Mouse (Mus musculus): ENCODE data around the gene Cilp2. TPM values are rescaled to one million over a fixed set of nuclear protein-coding genes. Genes with fewer than 3 reads are reported as not detected.
A peak's percentile ranks its signal among the peaks of the same experiment; 100 is the strongest.

Cilp2 gene
- polyA plus RNA-seq, 1 experiment from 2014 or later = 4.9 TPM

DNA sequence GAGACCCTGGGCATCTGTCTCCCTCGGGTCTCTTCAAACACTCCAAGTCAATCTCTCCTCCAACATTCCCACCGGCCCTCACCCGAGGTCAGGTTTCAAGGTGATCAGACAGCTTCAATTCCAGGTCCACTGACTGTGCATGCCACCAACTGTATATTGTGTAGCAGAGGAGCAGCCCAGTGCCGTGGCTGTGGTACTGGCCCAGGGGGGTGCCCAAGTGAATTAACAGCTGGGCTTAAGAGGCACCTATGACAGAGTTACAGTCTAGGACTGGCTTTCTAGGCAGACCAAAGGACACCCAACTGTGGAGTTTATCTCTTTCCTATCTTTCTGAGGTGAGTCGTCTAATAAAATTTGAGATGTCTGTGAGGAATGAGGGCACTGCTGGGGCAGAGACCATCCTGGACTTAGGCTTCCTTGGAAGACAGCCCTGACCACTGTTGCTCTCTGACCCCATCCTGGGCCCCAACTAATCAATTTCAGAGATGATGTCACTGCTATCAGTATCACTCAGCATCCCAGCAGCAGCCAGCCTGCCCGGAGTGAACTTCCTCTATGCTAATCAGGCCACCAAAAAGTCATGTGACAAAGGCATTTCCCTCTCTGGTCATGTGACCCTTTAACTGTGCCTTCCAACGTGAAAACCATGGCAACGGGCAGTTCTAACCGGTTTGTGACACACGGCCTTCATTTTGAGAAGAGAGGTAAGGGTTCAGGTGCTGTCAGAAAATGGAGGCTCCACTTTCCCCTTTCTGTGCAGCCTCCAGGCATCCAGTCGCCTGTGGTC lies 32.6 kb upstream of the Cilp2 start:
- H3K9me3 ChIP-seq (ENCODE audit: control insufficient read depth, low read length) = no peaks in the 10 kb centered on the region
- no peaks in the 10 kb centered on the region for H3K27me3 ChIP-seq (replicated peaks; ENCODE audit: control insufficient read depth, insufficient read depth, low read length)
- 0 out of 2 replicates have a peak, but pooled peaks cover 4% of the 10 kb centered on the region for H3K36me3 ChIP-seq (ENCODE audit: control insufficient read depth, insufficient read depth)
- peak; percentile 32; the same call in 1 of the 2 replicates for ATAC-seq
- no peak overlapping the region for H3K4me3 ChIP-seq (replicated peaks; ENCODE audit: low read length)
- no peak overlapping the region for H3K9ac ChIP-seq (replicated peaks; ENCODE audit: low read depth, low read length)
- H3K4me2 ChIP-seq (ENCODE audit: low read length) = no peak overlapping the region; the same call in 1 of the 2 replicates
- H3K27ac ChIP-seq (ENCODE audit: low read length) = peak overlapping the region; percentile 29
- peaks cover 10% of the 10 kb centered on the region for H3K4me1 ChIP-seq (replicated peaks; ENCODE audit: control insufficient read depth, insufficient read depth, low read length)
- WGBS = 52% methylated on average over 11 of the region's 11 CpGs

DNA sequence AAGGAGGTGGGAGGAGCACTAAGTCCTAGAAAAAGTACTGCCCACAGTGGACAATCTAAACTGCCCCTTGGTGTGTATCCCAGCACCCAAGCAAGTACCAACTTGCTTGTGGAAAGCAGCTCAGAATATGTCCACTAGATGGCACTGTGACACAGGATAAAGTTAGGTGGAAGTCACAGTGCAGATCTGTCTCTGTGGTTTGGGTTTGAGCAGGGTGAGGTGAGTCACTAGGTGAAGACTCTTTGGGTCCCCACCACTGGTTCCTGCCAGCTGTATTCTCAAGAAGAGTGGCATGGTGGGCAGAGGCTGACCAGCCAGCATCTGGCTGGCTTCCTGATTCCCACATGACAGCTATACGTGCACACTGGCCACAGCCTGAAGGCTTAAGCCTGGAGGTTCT lies 31.5 kb upstream of the Cilp2 start:
- peak; percentile 69 for ATAC-seq

DNA sequence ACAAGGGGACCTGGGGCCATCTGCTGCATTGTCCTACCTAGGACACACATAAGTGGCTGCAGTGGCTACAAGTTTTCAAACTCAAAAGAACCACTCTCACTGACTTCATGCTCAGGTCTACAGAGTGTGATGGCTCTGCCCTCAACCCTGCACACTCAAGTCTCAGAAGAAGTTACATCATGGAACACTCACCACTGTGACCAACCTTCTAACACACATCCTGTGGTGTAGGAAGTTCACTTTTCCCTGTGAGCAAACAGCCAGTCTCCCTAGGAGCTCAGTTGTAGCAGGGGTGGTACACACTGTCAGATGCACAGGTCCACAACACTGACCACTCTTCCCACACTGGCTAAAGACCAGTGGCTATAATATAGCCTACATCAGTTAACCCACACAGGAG lies 31.0 kb upstream of the Cilp2 start:
- Histone ChIP-seq H3K27ac (ENCODE audit: low read length) (no peak overlapping the region), H3K4me3 (replicated peaks; ENCODE audit: low read length) (no peak overlapping the region), H3K9me3 (ENCODE audit: control insufficient read depth, low read length) (no peaks in the 10 kb centered on the region), H3K27me3 (replicated peaks; ENCODE audit: control insufficient read depth, insufficient read depth, low read length) (no peaks in the 10 kb centered on the region), H3K4me1 (replicated peaks; ENCODE audit: control insufficient read depth, insufficient read depth, low read length) (peaks cover 10% of the 10 kb centered on the region), H3K9ac (replicated peaks; ENCODE audit: low read depth, low read length) (no peak overlapping the region), H3K4me2 (ENCODE audit: low read length) (no peak overlapping the region), H3K36me3 (ENCODE audit: control insufficient read depth, insufficient read depth) (peaks cover 10% of the 10 kb centered on the region; the same call in 1 of the 2 replicates)
- ATAC-seq = peak; percentile 27

More for the DNA sequence above, 31.5 kb upstream of the Cilp2 start:
- H3K9me3 ChIP-seq (ENCODE audit: control insufficient read depth, low read length) = no peaks in the 10 kb centered on the region
- no peak overlapping the region for H3K27ac ChIP-seq (ENCODE audit: low read length)
- 79% methylated on average over 1 of the region's 1 CpGs for WGBS
- no peak overlapping the region for H3K9ac ChIP-seq (replicated peaks; ENCODE audit: low read depth, low read length)
- H3K36me3 ChIP-seq (ENCODE audit: control insufficient read depth, insufficient read depth) = peaks cover 8% of the 10 kb centered on the region; the same call in 1 of the 2 replicates
- no peak overlapping the region for H3K4me3 ChIP-seq (replicated peaks; ENCODE audit: low read length)
- no peak overlapping the region for H3K4me2 ChIP-seq (ENCODE audit: low read length)
- H3K4me1 ChIP-seq (replicated peaks; ENCODE audit: control insufficient read depth, insufficient read depth, low read length) = peaks cover 10% of the 10 kb centered on the region
- no peaks in the 10 kb centered on the region for H3K27me3 ChIP-seq (replicated peaks; ENCODE audit: control insufficient read depth, insufficient read depth, low read length)

DNA sequence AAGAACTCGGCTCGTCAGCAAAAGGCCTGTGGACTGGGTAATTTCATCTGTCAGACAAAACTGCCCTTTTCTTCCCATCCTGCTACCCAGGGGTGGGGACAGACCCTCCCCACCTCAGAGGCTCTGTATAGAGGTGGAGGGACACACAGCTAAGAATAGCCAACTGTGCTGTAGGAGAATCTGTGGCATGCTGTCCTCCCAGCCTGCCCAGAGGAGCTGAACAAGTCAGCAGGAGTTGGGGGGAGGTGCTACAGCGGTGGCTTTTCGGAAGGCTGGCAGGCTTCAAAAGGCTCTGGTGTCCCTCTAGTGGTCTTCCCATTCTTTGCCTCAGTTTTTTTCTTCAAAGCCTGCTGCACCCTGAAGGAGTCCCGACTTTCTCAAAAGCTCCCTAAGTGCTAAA lies 28.3 kb upstream of the Cilp2 start:
- no peak overlapping the region for H3K4me3 ChIP-seq (replicated peaks; ENCODE audit: low read length)
- no peaks in the 10 kb centered on the region for H3K27me3 ChIP-seq (replicated peaks; ENCODE audit: control insufficient read depth, insufficient read depth, low read length)
- 46% methylated on average over 5 of the region's 5 CpGs for WGBS
- no peak for ATAC-seq
- H3K4me2 ChIP-seq (ENCODE audit: low read length) = no peak overlapping the region
- H3K36me3 ChIP-seq (ENCODE audit: control insufficient read depth, insufficient read depth) = peaks cover 16% of the 10 kb centered on the region
- no peak overlapping the region for H3K27ac ChIP-seq (ENCODE audit: low read length)
- H3K9me3 ChIP-seq (ENCODE audit: control insufficient read depth, low read length) = no peaks in the 10 kb centered on the region
- H3K4me1 ChIP-seq (replicated peaks; ENCODE audit: control insufficient read depth, insufficient read depth, low read length) = peaks cover 7% of the 10 kb centered on the region
- H3K9ac ChIP-seq (replicated peaks; ENCODE audit: low read depth, low read length) = no peak overlapping the region

DNA sequence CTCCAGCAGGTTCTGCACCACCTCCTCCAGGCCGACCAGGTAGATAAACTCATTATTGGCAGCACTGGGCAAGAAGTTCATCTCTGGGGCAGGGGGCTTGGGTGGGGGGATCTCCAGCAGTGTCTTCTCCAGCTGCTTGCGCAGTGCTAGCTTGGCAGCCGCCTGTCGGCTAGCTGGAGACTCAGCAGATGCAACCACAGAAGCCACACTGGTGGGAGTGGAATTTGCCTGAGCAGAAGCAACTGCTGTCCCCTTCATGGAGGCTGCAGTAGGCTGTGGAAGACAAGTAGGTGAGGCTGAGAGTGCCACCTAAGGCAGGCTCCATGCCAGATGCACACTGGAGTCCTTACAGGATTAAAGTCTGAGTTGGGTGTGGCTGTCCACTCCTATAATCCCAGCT lies 27.0 kb upstream of the Cilp2 start:
- Histone ChIP-seq H3K27ac (ENCODE audit: low read length) (no peak overlapping the region), H3K36me3 (ENCODE audit: control insufficient read depth, insufficient read depth) (peaks cover 20% of the 10 kb centered on the region), H3K4me3 (replicated peaks; ENCODE audit: low read length) (no peak overlapping the region), H3K4me2 (ENCODE audit: low read length) (no peak overlapping the region), H3K4me1 (replicated peaks; ENCODE audit: control insufficient read depth, insufficient read depth, low read length) (no peaks in the 10 kb centered on the region), H3K27me3 (replicated peaks; ENCODE audit: control insufficient read depth, insufficient read depth, low read length) (no peaks in the 10 kb centered on the region), H3K9me3 (ENCODE audit: control insufficient read depth, low read length) (no peaks in the 10 kb centered on the region), H3K9ac (replicated peaks; ENCODE audit: low read depth, low read length) (no peak overlapping the region)
- 92% methylated on average over 4 of the region's 4 CpGs for WGBS
- ATAC-seq = no peak

DNA sequence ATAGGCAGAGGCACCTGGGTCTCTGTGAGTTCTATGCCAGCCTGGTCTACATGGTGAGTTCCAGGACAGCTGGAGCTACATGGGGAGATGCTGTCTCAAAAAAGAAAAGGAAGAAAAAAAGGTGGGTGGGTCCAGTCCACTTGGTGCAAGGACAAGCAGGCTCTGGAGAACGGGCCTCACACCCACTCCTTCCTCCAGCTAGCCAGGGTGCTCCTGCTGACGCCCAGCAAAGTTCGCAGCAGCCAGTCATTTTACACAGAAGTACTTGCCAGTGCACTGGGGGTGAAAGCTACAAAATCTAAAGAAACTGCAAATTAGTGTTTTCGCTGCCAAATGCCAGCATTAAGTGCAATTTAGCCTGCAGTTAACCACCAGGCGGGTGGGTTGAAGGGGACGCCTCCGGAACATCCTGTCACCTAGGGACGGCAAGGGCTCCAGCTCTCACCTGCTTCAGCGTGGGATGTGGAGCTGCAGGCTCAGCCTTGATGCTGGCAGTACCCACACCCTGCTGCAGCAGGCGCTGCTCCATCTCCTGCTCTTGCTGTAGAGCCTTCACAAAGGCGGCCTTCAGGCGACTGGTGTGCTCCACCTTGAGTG lies 25.1 kb upstream of the Cilp2 start:
- 88% methylated on average over 12 of the region's 12 CpGs for WGBS
- Histone ChIP-seq H3K4me2 (ENCODE audit: low read length) (no peak overlapping the region), H3K4me1 (replicated peaks; ENCODE audit: control insufficient read depth, insufficient read depth, low read length) (no peaks in the 10 kb centered on the region), H3K9me3 (ENCODE audit: control insufficient read depth, low read length) (no peaks in the 10 kb centered on the region), H3K9ac (replicated peaks; ENCODE audit: low read depth, low read length) (no peak overlapping the region), H3K4me3 (replicated peaks; ENCODE audit: low read length) (no peak overlapping the region), H3K27me3 (replicated peaks; ENCODE audit: control insufficient read depth, insufficient read depth, low read length) (no peaks in the 10 kb centered on the region), H3K27ac (ENCODE audit: low read length) (no peak overlapping the region), H3K36me3 (ENCODE audit: control insufficient read depth, insufficient read depth) (peaks cover 26% of the 10 kb centered on the region)
- ATAC-seq = no peak

DNA sequence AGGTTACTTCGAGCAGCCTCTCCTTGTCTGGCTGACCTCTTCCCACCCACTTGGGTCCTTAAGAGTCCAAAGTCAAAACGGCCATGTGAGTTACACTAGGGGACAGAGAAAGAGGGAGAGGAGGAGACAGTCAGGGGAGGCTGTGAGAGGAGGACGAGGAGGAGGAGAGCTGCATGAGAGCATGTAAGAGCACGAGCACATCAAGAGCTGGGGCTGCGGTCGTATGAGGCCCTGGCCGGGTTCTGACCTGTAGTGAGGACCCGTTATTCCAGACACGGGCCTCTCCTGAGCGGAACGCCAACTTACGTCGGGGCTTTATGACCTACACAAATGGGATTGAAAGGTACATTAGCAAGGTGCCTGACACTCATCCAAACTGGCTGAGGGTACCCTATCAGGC lies 24.4 kb upstream of the Cilp2 start:
- Histone ChIP-seq H3K4me2 (ENCODE audit: low read length) (no peak overlapping the region), H3K4me3 (replicated peaks; ENCODE audit: low read length) (no peak overlapping the region), H3K4me1 (replicated peaks; ENCODE audit: control insufficient read depth, insufficient read depth, low read length) (no peaks in the 10 kb centered on the region), H3K9me3 (ENCODE audit: control insufficient read depth, low read length) (no peaks in the 10 kb centered on the region), H3K27me3 (replicated peaks; ENCODE audit: control insufficient read depth, insufficient read depth, low read length) (no peaks in the 10 kb centered on the region), H3K27ac (ENCODE audit: low read length) (no peak overlapping the region), H3K36me3 (ENCODE audit: control insufficient read depth, insufficient read depth) (peaks cover 26% of the 10 kb centered on the region), H3K9ac (replicated peaks; ENCODE audit: low read depth, low read length) (no peak overlapping the region)
- no peak for ATAC-seq
- WGBS = 94% methylated on average over 13 of the region's 13 CpGs

DNA sequence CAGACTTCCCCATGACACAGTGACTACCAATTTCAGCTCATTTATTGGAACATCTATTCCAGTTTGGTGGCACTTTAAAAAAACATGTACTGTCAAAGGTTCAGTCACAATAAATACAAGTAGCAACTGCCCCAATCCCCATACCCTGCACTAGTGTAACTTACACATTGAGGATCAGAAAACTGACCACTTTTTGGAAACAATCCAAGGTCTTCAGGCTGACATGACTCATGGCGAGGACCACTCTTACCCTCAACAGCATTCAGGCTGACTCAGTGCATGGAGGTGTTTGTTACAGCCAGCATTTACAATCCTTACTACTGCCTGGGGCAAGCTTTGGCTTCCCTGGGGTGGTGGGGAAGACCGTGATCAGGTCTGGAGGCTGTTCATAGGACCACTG lies 19.6 kb upstream of the Cilp2 start:
- Histone ChIP-seq H3K9ac (replicated peaks; ENCODE audit: low read depth, low read length) (no peak overlapping the region), H3K4me2 (ENCODE audit: low read length) (no peak overlapping the region), H3K27ac (ENCODE audit: low read length) (no peak overlapping the region), H3K36me3 (ENCODE audit: control insufficient read depth, insufficient read depth) (peaks cover 11% of the 10 kb centered on the region; the same call in 1 of the 2 replicates), H3K4me3 (replicated peaks; ENCODE audit: low read length) (no peak overlapping the region), H3K27me3 (replicated peaks; ENCODE audit: control insufficient read depth, insufficient read depth, low read length) (no peaks in the 10 kb centered on the region), H3K9me3 (ENCODE audit: control insufficient read depth, low read length) (no peaks in the 10 kb centered on the region), H3K4me1 (replicated peaks; ENCODE audit: control insufficient read depth, insufficient read depth, low read length) (peaks cover 9% of the 10 kb centered on the region)
- no peak for ATAC-seq
- 80% methylated on average over 2 of the region's 2 CpGs for WGBS

DNA sequence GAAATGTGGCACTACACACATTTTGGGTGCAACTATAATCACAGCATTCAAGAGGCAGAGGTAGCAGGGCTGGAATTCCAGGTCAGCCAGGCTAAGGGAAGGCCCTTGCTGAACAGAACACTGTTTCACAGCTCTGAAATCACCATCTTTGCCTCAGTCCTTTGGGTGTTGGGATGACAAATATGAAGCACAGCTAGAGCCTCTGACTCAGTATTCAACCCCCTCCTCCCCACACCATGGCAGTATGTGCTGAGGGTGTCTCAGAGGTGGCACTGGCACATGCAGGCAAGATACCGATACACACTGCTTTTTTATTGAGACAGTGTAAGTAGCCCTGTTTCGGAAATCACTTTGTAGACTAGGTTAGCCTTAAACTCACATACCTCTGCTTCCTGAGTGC lies 18.8 kb upstream of the Cilp2 start:
- no peak overlapping the region for H3K4me3 ChIP-seq (replicated peaks; ENCODE audit: low read length)
- H3K9ac ChIP-seq (replicated peaks; ENCODE audit: low read depth, low read length) = no peak overlapping the region
- H3K27ac ChIP-seq (ENCODE audit: low read length) = no peak overlapping the region
- H3K36me3 ChIP-seq (ENCODE audit: control insufficient read depth, insufficient read depth) = peaks cover 11% of the 10 kb centered on the region; the same call in 1 of the 2 replicates
- no peaks in the 10 kb centered on the region for H3K9me3 ChIP-seq (ENCODE audit: control insufficient read depth, low read length)
- ATAC-seq = no peak
- no peak overlapping the region for H3K4me2 ChIP-seq (ENCODE audit: low read length)
- H3K4me1 ChIP-seq (replicated peaks; ENCODE audit: control insufficient read depth, insufficient read depth, low read length) = peaks cover 14% of the 10 kb centered on the region
- no peaks in the 10 kb centered on the region for H3K27me3 ChIP-seq (replicated peaks; ENCODE audit: control insufficient read depth, insufficient read depth, low read length)
- 89% methylated on average over 2 of the region's 2 CpGs for WGBS

Measured in forebrain, embryonic 16.5 days (tissue).